Mouse (Mus musculus) splenic B cell, adult 2 months (primary cell): Measurements from ENCODE around the gene Rsph6a.

ENCODE experiments used
- DNase-seq: peaks from one replicate; pipeline ENCODE4 v3.0.0-alpha.2; 2011; ENCODE audit warnings: low read depth, low spot score
- H3K27me3 ChIP-seq: 2 replicates; pipeline ENCODE4 v1.6.1; 2012; ENCODE audit warnings: mild to moderate bottlenecking, low read length, moderate library complexity, mixed read lengths; ENCODE audit not compliant: control insufficient read depth, poor library complexity, insufficient read depth, severe bottlenecking
- H3K36me3 ChIP-seq: 2 replicates; pipeline ENCODE4 v1.6.1; 2012; ENCODE audit warnings: mild to moderate bottlenecking, low read length, moderate library complexity, mixed read lengths; ENCODE audit not compliant: control insufficient read depth, poor library complexity, insufficient read depth, severe bottlenecking

Rsph6a gene

DNA sequence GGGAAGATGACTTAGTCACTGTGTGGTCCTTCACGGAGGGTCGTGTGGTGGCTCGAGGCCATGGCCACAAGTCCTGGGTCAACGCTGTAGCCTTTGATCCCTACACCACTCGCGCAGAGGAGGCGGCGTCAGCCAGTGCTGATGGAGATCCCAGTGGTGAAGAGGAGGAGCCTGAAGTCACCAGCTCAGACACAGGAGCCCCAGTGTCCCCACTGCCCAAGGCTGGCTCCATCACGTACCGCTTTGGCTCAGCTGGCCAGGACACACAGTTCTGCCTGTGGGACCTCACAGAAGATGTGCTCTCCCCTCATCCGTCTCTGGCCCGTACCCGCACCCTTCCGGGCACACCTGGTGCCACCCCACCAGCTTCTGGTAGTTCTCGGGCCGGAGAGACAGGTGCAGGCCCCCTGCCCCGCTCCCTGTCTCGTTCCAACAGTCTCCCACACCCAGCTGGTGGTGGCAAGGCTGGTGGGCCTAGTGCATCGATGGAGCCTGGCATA is 26.0 kb downstream of the Rsph6a start:
- Histone ChIP-seq H3K27me3 (no peaks in the 10 kb centered on the region), H3K36me3 (no peaks in the 10 kb centered on the region)
- no peak for DNase-seq

DNA sequence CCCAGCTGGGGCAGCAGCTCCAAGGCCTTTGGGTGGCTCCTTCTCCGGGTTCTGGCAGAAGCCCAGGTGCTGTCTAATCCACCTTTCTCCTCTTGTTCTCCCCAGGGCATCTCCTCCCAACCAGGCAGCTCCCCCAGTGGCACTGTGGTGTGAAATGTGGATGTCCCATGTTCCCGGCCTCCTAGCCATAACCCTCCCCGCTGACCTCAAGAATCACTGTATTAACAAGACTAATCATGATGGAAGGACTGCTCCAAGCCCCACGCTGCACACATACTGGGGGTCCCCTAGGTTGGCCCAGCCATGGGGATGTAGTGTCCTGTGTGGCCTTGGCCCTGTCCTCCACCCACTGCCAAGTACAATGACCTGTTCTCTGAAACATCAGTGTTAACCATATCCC is 27.7 kb downstream of the Rsph6a start:
- Histone ChIP-seq H3K27me3 (no peaks in the 10 kb centered on the region), H3K36me3 (no peaks in the 10 kb centered on the region)
- no peak for DNase-seq

DNA sequence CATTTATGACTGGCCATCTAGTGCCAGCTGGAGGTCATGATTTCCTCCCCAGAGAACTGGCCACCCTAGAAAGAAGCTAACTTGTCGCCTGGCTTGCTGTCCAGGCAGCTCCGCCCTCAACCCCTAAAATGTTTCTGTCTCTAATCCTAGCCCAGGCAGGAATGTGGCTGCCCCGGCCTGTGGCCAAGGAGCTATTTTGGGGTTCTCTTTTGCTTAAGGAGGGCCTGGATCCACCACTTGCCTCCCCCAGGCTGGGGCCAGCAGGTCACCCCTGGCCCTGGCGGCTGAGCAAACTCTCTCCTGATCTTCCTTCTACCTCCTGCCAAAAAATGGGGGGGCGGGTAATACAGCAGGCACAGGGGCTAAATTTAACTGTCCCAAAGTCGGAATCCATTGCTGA is 28.6 kb downstream of the Rsph6a start:
- H3K27me3 ChIP-seq, result no peaks in the 10 kb centered on the region
- DNase-seq, result no peak
- no peaks in the 10 kb centered on the region for H3K36me3 ChIP-seq

DNA sequence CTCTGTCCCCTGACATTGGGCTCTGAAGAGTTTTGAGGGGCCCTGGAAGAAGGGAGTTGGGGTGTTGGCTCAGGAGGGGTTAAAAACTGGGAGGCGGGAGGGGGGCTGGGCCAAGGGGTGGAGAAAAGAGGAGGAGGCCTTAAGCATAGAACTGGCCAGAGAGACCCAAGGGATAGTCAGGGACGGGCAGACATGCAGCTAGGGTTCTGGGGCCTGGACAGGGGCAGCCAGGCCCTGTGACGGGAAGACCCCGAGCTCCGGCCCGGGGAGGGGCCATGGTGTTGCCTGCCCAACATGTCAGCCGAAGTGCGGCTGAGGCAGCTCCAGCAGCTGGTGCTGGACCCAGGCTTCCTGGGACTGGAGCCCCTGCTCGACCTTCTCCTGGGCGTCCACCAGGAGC is 29.2 kb downstream of the Rsph6a start, which contains the start of gene Dmpk:
TSS of gene Dmpk (plus strand) at position 149 of the 400 bp plus-strand sequence.
- Histone ChIP-seq H3K36me3 (no peaks in the 10 kb centered on the region), H3K27me3 (no peaks in the 10 kb centered on the region; the same call in 1 of the 2 replicates)
- no peak for DNase-seq

DNA sequence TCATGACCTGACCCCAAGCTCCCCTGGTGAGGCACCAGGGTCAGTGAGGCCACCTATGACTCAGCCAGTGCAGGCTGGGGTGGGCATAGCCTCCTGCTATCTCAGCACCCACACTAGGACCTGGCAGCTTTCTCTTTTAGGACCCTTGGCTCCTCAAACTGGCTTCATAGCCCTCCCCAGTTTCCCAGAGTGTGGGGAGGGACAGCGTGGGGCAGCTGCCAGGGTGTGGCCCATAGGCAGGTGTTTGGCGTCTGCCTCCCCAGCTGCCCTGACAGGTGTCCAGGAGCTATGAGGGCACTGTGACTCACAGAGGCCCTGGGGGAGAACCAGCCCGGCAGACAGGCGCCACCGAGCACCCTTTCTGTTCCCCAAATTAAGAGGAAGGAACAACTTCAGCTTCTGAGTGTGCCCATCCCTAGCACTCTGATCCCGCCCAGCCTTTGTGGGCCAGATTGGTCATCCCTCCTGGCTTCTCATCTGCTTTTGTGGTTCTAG is 29.8 kb downstream of the Rsph6a start:
- no peaks in the 10 kb centered on the region for H3K36me3 ChIP-seq
- peak; percentile 90 for DNase-seq
- H3K27me3 ChIP-seq, result no peaks in the 10 kb centered on the region; the same call in 1 of the 2 replicates

GRCm38 (mm10) chr7:19084921-19085473 is 30.5 kb downstream of the Rsph6a start:
- H3K36me3 ChIP-seq, result no peaks in the 10 kb centered on the region
- no peaks in the 10 kb centered on the region; the same call in 1 of the 2 replicates for H3K27me3 ChIP-seq
- DNase-seq, result no peak

- Histone ChIP-seq H3K36me3 (no peaks in the 10 kb centered on the region), H3K27me3 (no peaks in the 10 kb centered on the region; the same call in 1 of the 2 replicates)
- no peak for DNase-seq
These were observed 31.0 kb downstream of the Rsph6a start for GRCm38 (mm10) chr7:19085495-19085894.

DNA sequence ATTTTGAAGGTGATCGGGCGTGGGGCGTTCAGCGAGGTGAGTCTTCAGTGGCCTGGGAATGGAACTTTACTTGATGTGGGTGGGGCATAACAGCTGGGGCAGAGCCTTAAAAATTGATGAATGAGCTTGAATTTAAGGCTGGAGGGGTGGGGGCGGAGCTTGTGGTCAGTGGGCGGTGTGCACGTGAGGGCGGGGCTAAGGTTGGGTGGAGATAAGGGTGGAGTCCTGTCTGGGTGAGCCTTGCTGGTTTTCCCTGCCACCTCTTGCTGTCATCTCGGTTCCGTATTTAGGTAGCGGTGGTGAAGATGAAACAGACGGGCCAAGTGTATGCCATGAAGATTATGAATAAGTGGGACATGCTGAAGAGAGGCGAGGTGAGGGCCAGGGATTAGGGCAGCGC is 31.6 kb downstream of the Rsph6a start:
- Histone ChIP-seq H3K27me3 (no peaks in the 10 kb centered on the region; the same call in 1 of the 2 replicates), H3K36me3 (no peaks in the 10 kb centered on the region)
- DNase-seq, result peak; percentile 91

DNA sequence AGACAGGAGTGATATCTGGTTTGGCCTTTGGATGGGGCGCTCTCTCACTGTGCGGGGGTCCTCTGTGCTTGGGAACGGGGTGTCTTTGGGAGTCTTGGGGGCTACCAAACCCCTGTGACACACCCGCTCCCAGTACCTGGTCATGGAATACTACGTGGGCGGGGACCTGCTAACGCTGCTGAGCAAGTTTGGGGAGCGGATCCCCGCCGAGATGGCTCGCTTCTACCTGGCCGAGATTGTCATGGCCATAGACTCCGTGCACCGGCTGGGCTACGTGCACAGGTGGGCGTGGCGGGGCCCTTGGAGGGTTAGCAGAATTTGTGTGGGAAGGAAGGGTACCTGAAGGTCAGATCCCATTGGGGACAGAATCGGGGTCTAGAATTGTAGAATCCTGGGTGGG is 32.3 kb downstream of the Rsph6a start:
- no peak for DNase-seq
- Histone ChIP-seq H3K36me3 (no peaks in the 10 kb centered on the region), H3K27me3 (no peaks in the 10 kb centered on the region; the same call in 1 of the 2 replicates)

- no peaks in the 10 kb centered on the region for H3K36me3 ChIP-seq
- DNase-seq, result peak; percentile 87
- H3K27me3 ChIP-seq, result no peaks in the 10 kb centered on the region; the same call in 1 of the 2 replicates
These were observed 34.3 kb downstream of the Rsph6a start for GRCm38 (mm10) chr7:19088813-19089212.

- H3K36me3 ChIP-seq, result no peaks in the 10 kb centered on the region
- peaks cover 1% of the 10 kb centered on the region for H3K27me3 ChIP-seq
- no peak for DNase-seq
These were observed 37.4 kb downstream of the Rsph6a start for GRCm38 (mm10) chr7:19091913-19092312.

DNA sequence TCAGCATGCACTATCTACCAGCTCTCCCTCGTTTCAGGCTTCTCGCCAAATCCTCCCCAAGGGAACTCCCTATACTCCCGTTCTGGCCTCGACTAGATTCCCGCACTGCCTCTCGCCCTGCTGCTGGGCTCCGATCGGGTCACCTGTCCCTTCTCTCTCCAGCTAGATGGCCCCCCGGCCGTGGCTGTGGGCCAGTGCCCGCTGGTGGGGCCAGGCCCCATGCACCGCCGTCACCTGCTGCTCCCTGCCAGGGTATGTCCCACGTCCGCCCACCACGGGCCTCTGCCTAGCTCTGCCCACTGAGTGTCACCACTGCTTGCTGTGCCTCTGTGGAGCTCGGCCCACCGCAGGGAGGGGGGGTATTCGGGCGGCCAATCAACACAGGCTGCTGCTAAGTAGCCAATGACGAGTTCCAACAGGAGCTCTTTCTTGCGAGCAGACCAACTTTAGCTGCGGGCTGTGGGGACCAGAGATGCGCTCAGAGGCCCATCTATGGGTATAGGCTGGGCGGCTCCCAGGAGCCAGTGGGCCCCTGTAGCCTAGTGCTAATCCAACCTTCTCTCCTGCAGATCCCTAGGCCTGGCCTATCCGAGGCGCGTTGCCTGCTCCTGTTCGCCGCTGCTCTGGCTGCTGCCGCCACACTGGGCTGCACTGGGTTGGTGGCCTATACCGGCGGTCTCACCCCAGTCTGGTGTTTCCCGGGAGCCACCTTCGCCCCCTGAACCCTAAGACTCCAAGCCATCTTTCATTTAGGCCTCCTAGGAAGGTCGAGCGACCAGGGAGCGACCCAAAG is 38.1 kb downstream of the Rsph6a start:
- peaks cover 1% of the 10 kb centered on the region for H3K27me3 ChIP-seq
- H3K36me3 ChIP-seq, result no peaks in the 10 kb centered on the region
- peak; percentile 38 for DNase-seq

DNA sequence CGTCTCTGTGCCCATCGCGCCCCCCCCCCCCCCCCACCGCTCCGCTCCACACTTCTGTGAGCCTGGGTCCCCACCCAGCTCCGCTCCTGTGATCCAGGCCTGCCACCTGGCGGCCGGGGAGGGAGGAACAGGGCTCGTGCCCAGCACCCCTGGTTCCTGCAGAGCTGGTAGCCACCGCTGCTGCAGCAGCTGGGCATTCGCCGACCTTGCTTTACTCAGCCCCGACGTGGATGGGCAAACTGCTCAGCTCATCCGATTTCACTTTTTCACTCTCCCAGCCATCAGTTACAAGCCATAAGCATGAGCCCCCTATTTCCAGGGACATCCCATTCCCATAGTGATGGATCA is 38.7 kb downstream of the Rsph6a start:
- peaks cover 1% of the 10 kb centered on the region for H3K27me3 ChIP-seq
- DNase-seq, result peak; percentile 91
- no peaks in the 10 kb centered on the region for H3K36me3 ChIP-seq

GRCm38 (mm10) chr7:19093537-19094385 is 39.3 kb downstream of the Rsph6a start:
- Histone ChIP-seq H3K27me3 (peaks cover 1% of the 10 kb centered on the region), H3K36me3 (no peaks in the 10 kb centered on the region)
- DNase-seq, result peak; percentile 82
